Mouse (Mus musculus): Measurements from ENCODE around the gene Fbxl8. TPM values are rescaled to one million over a fixed set of nuclear protein-coding genes. Genes with fewer than 3 reads are reported as not detected.

Fbxl8 gene
- polyA plus RNA-seq, 1 experiment from 2014 or later = 0.64 TPM

DNA sequence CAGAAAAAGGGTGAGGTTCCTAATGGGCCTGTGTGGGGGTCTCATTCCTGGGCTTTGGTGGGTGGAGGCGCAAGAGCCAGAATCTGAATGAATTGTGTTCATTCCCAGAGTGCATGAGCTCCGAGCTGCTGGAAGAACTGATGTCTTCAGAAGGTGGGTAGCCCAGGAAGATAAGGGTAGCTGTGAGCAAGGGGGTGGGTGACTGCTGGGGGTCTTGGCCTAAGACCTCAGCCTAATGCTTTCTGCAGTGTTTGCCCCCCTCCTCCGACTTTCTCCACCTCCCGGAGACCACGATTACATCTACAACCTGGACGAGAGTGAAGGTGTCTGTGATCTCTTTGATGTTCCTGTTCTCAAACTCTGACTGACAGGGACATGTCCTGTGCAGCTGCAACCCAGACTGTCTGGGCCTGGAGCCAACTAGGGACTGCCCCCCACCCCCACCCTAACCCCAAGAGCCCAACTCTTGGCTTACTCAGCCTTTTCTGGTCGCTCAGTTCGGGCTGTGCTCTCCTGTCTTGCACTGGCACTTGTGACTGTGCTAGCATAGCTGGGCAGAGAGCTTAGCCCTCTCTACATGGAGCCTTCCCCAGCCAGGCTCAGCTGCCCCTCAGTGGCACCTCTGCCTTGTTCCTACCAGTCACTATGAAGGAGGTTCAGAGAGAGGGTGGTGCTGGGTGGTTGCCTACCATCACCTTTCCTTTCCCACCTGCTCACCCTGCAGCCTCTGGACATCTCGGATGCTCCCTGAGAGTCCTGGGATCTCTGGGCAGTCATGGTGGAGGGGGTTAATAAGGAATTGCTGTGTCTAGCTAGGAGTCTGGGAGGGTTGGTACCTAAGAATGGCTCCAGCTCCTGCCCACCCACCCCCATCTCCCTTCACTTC lies 40.1 kb downstream of the Fbxl8 start:
- no peak for DNase-seq (ENCODE audit: low spot score)
- WGBS = 89% methylated on average over 9 of the region's 9 CpGs
- Histone ChIP-seq H3K4me3 (no peak overlapping the region), H3K9me3 (replicated peaks) (no peaks in the 10 kb centered on the region), H3K27ac (replicated peaks) (no peak overlapping the region), H3K36me3 (peaks cover 95% of the 10 kb centered on the region), H3K4me1 (peaks cover 14% of the 10 kb centered on the region), H3K27me3 (ENCODE audit: low read depth, poor library complexity, severe bottlenecking) (no peaks in the 10 kb centered on the region)

DNA sequence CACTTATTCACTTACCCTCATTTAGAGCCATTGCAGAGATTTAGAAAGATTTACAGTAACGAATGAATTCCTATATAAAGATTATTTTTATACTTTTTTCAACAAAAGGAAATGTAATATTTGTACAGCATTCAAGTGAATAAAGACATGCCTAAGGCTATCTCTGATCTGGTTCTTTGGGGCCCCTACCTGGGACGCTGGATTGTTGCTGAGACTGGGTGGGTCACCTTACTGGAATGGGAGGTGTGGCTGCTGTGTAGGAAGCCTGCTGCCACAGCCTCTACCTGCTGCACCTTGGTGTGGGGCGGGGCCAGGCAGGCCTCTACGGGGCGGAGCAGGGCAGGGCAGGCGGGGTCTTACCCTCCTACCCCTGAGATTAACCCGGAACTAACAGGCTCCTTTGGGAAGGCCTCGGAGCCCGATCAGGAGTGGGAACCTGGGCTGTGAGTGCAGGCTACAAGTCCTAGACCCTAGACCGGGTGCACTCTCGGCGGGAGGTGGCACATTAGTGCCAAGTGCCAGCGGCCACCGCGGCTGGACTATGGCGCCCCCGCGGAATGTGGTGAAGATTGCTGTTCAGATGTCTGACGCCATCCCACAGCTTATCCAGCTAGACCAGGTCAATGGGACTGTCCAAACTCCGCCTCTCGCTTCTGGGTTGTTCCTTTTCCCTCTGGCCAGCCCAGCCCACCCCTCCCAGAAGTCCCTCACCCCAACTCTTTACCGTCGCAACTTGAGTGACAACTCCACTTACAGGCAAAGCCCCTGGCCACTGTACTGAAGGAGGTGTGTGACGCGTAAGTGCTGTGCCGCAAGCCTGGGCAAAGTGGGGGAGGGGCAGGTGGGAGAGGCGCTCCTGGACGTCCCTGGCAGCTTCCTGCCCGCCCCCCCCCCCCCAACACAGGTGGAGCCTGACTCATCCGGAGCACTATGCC lies 41.0 kb downstream of the Fbxl8 start, which contains the start of gene Elmo3:
Elmo3 (plus strand) TSS at position 391 of the 935 bp plus-strand sequence.
- WGBS = 9% methylated on average over 30 of the region's 30 CpGs

DNA sequence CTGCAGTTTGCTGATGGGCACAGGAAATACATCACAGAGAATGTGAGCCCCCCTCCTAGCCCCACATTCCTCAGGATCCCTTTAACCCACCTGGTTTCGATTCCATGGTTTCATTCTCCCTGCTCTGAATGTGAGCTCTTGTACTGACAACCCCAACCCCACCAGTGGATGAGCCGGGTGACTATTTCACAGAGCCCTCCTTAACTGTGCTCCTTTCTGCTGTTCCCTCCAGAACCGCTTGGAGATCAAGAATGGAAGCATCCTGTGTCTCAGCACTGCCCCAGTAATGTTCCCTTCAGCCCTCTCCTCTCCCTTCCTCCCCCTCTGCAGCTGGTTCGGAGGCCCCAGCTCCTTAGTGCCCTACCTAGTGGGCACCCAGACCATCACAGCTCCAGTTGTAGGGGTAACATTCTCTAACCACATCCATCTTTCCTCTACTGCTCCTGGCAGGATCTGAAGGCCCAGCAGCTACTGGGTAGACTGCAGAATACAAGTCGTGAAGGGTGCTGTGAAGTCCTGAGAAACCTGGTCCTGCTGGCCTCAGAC lies 41.8 kb downstream of the Fbxl8 start:
- H3K27ac ChIP-seq (replicated peaks) = peak overlapping the region; percentile 61; the same call in 1 of the 2 replicates
- no peaks in the 10 kb centered on the region for H3K27me3 ChIP-seq (ENCODE audit: low read depth, poor library complexity, severe bottlenecking)
- 68% methylated on average over 5 of the region's 5 CpGs for WGBS
- peaks cover 93% of the 10 kb centered on the region for H3K36me3 ChIP-seq
- no peaks in the 10 kb centered on the region for H3K9me3 ChIP-seq (replicated peaks)
- H3K4me3 ChIP-seq = peak overlapping the region; percentile 42
- H3K4me1 ChIP-seq = peaks cover 14% of the 10 kb centered on the region
- no peak for DNase-seq (ENCODE audit: low spot score)

More for the DNA sequence above, 41.0 kb downstream of the Fbxl8 start, which contains the start of gene Elmo3:
- H3K27ac ChIP-seq (replicated peaks) = peak within 1 kb of the TSS; percentile 61
- peaks cover 14% of the 10 kb centered on the region for H3K4me1 ChIP-seq
- peak within 1 kb of the TSS; percentile 42 for H3K4me3 ChIP-seq
- no peaks in the 10 kb centered on the region for H3K27me3 ChIP-seq (ENCODE audit: low read depth, poor library complexity, severe bottlenecking)
- peaks cover 95% of the 10 kb centered on the region for H3K36me3 ChIP-seq
- H3K9me3 ChIP-seq (replicated peaks) = no peaks in the 10 kb centered on the region
- DNase-seq (ENCODE audit: low spot score) = peak; percentile 42

DNA sequence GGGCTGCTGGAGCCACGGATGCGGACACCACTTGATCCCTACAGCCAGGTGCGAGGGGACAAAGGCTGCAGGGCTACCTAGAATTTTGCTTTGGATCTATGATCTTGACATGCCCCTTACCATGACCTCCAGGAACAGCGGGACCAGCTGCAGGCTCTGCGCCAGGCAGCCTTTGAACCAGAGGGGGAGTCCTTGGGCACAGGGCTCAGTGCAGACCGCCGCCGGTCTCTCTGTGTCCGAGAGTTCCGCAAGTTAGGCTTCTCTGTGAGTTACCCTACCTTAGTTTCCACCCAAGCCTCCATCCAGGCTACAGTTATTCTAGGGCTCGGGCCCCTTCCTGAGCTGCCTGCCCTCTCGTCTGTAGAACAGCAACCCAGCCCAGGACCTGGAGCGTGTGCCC lies 43.2 kb downstream of the Fbxl8 start:
- 93% methylated on average over 13 of the region's 13 CpGs for WGBS
- DNase-seq (ENCODE audit: low spot score) = no peak
- Histone ChIP-seq H3K27me3 (ENCODE audit: low read depth, poor library complexity, severe bottlenecking) (no peaks in the 10 kb centered on the region), H3K4me1 (peaks cover 14% of the 10 kb centered on the region), H3K9me3 (replicated peaks) (no peaks in the 10 kb centered on the region), H3K4me3 (no peak overlapping the region), H3K27ac (replicated peaks) (no peak overlapping the region), H3K36me3 (peaks cover 93% of the 10 kb centered on the region)

DNA sequence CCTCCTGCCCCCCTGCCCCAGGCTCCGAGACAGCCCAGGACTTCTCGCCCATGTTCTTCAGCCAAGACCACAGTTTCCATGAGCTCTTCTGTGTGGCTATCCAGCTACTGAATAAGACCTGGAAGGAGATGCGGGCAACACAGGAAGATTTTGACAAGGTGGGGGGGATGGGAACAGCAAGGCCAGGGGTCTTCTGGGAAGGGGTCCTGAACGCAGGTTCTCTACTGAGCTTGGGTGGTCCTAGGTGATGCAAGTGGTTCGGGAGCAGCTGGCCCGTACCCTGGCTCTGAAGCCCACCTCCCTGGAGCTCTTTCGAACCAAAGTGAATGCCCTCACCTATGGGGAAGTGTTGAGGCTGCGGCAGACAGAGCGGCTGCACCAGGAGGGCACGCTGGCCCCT lies 44.0 kb downstream of the Fbxl8 start:
- Histone ChIP-seq H3K4me3 (no peak overlapping the region), H3K27ac (replicated peaks) (no peak overlapping the region), H3K9me3 (replicated peaks) (no peaks in the 10 kb centered on the region), H3K27me3 (ENCODE audit: low read depth, poor library complexity, severe bottlenecking) (no peaks in the 10 kb centered on the region), H3K36me3 (peaks cover 93% of the 10 kb centered on the region), H3K4me1 (peaks cover 14% of the 10 kb centered on the region)
- DNase-seq (ENCODE audit: low spot score) = no peak
- WGBS = 95% methylated on average over 10 of the region's 10 CpGs

DNA sequence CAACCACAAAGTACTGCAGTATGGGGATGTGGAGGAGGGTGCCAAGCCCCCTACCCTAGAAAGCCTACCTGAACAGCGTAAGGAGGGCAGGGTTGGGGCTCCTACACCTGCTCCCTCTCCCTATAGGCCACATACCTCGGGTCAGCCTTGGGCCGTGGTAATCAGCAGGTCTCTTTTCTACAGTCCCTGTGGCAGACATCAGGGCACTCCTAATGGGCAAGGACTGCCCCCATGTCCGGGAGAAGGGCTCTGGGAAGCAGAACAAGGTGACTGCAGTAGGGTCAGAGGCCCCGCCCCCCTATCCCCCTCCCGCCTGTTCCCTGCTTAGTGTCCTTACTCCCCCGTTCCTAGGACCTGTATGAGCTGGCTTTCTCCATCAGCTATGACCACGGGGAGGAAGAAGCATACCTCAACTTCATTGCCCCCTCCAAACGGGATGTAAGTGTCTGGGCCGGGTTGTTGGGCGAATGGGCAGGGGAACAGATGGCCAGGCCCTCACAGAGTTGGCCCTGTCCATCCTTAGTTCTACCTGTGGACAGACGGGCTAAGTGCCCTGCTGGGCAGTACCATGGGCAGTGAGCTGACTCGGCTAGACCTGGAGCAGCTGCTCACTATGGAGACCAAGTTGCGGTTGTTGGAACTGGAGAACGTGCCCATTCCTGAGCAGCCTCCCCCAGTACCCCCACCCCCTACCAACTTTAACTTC lies 44.8 kb downstream of the Fbxl8 start:
- peaks cover 18% of the 10 kb centered on the region for H3K4me1 ChIP-seq
- no peak overlapping the region for H3K27ac ChIP-seq (replicated peaks)
- H3K4me3 ChIP-seq = no peak overlapping the region
- H3K36me3 ChIP-seq = peaks cover 93% of the 10 kb centered on the region
- 83% methylated on average over 15 of the region's 15 CpGs for WGBS
- H3K27me3 ChIP-seq (ENCODE audit: low read depth, poor library complexity, severe bottlenecking) = no peaks in the 10 kb centered on the region
- DNase-seq (ENCODE audit: low spot score) = no peak
- H3K9me3 ChIP-seq (replicated peaks) = no peaks in the 10 kb centered on the region

DNA sequence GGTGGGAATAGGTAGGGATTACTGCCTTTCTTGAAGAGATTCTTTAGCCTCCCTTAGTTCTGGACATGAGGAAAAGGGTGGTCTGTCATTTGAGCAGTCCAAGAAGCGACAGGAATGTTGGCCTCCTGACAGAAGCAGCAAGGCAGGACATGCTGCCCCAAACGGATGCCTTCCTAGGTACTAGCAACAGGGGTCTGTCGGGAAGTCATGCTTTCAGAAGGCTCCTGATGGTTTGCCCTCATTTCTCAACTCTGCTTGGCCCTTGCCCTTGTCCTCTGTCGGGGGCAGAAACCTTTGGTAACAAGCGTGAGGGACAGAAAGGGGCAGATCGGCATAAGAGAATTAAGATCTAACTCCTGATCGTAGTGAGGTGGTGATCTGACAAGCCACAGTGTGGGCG lies 45.7 kb downstream of the Fbxl8 start:
- Histone ChIP-seq H3K4me1 (peaks cover 17% of the 10 kb centered on the region), H3K36me3 (peaks cover 94% of the 10 kb centered on the region), H3K4me3 (no peak overlapping the region), H3K27ac (replicated peaks) (no peak overlapping the region), H3K9me3 (replicated peaks) (no peaks in the 10 kb centered on the region), H3K27me3 (ENCODE audit: low read depth, poor library complexity, severe bottlenecking) (no peaks in the 10 kb centered on the region)
- DNase-seq (ENCODE audit: low spot score) = no peak
- WGBS = 92% methylated on average over 8 of the region's 8 CpGs

DNA sequence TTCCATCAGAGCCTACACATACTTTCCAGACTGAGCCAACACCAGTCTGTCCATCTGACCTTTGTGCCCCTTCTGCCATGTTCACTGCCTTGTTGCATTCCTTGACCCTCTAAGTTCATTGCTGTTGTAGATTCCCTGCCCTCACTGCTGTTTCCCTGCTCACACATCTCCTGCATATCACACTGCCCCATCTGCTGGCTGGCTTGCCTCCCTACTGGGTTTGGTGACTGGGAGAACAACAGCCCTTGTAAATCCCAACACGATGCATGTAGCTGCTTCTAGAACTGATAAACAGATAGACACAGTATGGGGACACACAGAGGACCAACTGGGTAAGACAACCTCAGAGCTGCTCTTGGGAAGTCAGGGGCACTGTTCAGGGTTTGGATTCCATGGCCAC lies 47.3 kb downstream of the Fbxl8 start:
- H3K27ac ChIP-seq (replicated peaks) = no peak overlapping the region
- no peak overlapping the region for H3K4me3 ChIP-seq
- DNase-seq (ENCODE audit: low spot score) = no peak
- H3K9me3 ChIP-seq (replicated peaks) = no peaks in the 10 kb centered on the region
- no peaks in the 10 kb centered on the region for H3K27me3 ChIP-seq (ENCODE audit: low read depth, poor library complexity, severe bottlenecking)
- 91% methylated on average over 1 of the region's 1 CpGs for WGBS
- H3K36me3 ChIP-seq = peaks cover 98% of the 10 kb centered on the region
- 0 out of 2 replicates have a peak, but pooled peaks cover 4% of the 10 kb centered on the region for H3K4me1 ChIP-seq

DNA sequence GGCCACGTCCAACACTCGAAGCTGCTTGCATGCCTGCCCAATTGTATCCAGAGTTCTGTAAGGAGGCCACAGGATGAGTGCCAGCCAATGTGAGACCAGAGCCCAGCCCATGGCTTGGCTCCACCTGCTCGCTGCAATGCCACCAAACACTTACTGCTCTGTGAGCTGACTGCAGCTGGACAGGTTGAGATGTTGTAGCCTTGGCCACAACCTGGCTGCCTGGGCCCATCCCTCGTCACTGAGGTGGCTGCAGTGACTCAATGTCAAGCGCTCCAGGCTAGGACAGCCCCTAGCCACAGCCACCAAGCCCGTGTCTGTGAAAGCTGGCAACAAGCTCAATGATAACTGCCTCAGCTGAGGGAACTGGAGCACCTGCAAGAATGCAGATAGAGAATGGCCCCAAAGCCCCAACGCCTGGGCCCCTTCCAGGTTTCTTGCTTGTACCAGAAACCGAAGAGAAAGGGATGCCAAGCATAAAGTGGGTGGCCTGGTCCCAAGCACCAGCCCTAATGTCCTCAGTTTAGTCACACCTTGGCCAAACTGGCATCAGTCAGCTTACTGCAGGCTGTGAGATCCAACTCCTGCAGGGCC lies 48.5 kb downstream of the Fbxl8 start:
- Histone ChIP-seq H3K9me3 (replicated peaks) (no peaks in the 10 kb centered on the region), H3K27me3 (ENCODE audit: low read depth, poor library complexity, severe bottlenecking) (no peaks in the 10 kb centered on the region), H3K4me3 (no peak overlapping the region), H3K27ac (replicated peaks) (no peak overlapping the region), H3K4me1 (0 out of 2 replicates have a peak, but pooled peaks cover 4% of the 10 kb centered on the region), H3K36me3 (peaks cover 98% of the 10 kb centered on the region)
- 95% methylated on average over 8 of the region's 8 CpGs for WGBS
- no peak for DNase-seq (ENCODE audit: low spot score)

DNA sequence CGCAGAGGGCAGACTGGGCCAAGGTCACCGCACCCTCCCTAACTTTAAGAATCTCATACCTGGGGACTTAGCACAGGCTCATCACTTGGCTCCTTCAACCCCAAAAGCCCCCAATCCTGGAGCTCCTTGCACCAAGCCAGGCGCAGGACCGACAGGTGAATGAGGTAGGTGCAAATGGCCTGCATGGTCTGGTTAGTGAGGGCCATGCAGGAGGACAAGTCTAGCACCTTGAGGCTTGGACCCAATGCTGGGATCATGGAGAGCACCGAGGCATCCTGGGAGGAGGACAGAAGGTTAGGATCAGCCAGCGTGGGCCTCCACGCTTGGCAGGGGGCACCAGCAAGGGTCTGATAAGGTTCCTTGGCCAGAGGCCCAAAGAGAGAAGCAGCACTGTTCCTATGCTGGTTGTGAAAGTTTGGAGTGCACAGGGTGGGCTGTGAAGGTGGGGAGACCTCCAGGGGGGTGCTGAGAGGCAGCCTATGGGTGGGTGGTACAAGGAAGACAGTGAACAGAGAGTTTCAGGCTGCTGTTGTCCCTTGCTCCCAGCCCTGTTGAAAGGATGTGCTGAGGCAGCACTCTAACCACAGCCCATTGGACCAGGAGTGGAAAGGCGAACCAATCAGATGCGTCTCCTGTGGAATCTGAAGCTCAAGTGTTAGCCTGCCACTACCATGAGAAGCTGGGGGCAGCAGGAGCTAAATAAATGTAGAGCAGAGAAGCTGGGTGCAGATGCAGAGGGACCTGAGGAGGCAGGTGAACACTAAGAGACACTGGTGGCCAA lies 49.4 kb downstream of the Fbxl8 start:
- no peaks in the 10 kb centered on the region for H3K27me3 ChIP-seq (ENCODE audit: low read depth, poor library complexity, severe bottlenecking)
- no peak overlapping the region for H3K27ac ChIP-seq (replicated peaks)
- WGBS = 78% methylated on average over 9 of the region's 9 CpGs
- no peak for DNase-seq (ENCODE audit: low spot score)
- no peaks in the 10 kb centered on the region for H3K9me3 ChIP-seq (replicated peaks)
- H3K4me1 ChIP-seq = 0 out of 2 replicates have a peak, but pooled peaks cover 4% of the 10 kb centered on the region
- H3K4me3 ChIP-seq = no peak overlapping the region
- peaks cover 98% of the 10 kb centered on the region for H3K36me3 ChIP-seq

DNA sequence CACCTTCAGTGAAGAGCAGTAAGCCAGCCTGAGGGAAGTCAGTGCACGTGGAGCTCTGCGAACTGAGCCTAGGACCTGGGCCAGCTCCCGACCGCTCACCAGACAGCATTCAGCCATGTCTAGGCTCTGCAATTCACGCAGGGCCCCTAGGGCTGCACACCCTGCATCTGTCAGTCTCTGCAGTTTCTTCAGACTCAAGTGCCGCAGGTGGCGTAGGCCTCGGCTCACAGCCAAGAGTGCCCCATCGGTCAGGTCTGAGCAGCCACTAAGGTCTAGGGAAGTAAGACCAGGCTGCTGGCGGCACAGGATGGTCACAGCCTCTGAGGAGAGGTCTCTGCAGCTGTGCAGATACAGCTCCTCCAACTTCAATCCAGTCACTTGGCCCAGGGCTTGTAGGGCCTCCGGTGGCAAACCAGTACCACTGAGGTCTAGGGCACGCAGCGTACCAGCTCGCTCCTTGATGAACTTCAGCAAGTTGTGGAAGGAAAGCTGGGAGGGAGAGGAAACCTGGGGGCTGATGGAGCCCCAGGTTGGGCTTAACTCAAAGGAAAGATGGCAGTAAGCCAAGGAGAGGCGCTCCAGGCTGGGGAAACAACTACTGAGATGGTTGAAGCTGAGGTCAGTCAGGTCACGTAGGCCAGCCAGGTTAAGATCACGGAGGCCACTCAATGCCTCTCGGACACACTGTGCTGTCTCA lies 50.8 kb downstream of the Fbxl8 start:
- 0 out of 2 replicates have a peak, but pooled peaks cover 4% of the 10 kb centered on the region for H3K4me1 ChIP-seq
- H3K36me3 ChIP-seq = peaks cover 98% of the 10 kb centered on the region
- H3K27ac ChIP-seq (replicated peaks) = no peak overlapping the region
- WGBS = 92% methylated on average over 18 of the region's 18 CpGs
- H3K4me3 ChIP-seq = no peak overlapping the region
- DNase-seq (ENCODE audit: low spot score) = no peak
- no peaks in the 10 kb centered on the region for H3K27me3 ChIP-seq (ENCODE audit: low read depth, poor library complexity, severe bottlenecking)
- no peaks in the 10 kb centered on the region for H3K9me3 ChIP-seq (replicated peaks)

All from midbrain, embryonic 10.5 days (tissue).